Mouse (Mus musculus): Measurements from ENCODE around the gene Galnt3.
A peak's percentile ranks its signal among the peaks of the same experiment; 100 is the strongest.

Gene Galnt3

GRCm38 (mm10) chr2:66124591-66125271, at the start of gene Galnt3:
TSS of gene Galnt3 (minus strand) at chr2:66124994.
- peak; percentile 21 to 65 for DNase-seq (ENCODE audit: low spot score in 2 of 2)

- DNase-seq (ENCODE audit: low spot score in 2 of 2) = no peak
These were observed 48.3 kb upstream of the Galnt3 start for GRCm38 (mm10) chr2:66173134-66173533.

DNA sequence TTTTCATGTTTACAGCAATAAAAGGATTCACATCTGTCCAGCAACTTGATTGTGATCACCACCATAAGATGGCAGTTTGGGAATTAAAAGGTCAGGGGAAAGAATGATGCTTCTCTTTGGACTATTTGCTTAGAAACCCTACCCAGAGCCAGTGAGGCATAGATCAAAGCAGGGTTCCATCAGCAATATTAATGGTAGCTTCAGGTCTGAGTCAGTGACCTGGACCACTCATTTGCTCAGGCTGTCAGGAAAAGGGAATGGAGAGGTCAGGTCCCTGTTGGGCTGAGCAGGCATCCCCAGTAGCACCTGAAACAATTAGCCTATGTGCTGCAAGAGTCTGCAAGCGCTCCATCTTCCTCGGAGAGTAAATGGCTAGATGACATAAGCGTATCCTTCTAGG, 46.8 kb upstream of the Galnt3 start:
- no peak for DNase-seq (ENCODE audit: low spot score in 2 of 2)

- no peak for DNase-seq (ENCODE audit: low spot score in 2 of 2)
These were observed 45.9 kb upstream of the Galnt3 start for GRCm38 (mm10) chr2:66170721-66171120.

GRCm38 (mm10) chr2:66165025-66165424, 40.2 kb upstream of the Galnt3 start:
- no peak for DNase-seq (ENCODE audit: low spot score in 2 of 2)

- DNase-seq (ENCODE audit: low spot score in 2 of 2) = no peak
These were observed 33.5 kb upstream of the Galnt3 start for GRCm38 (mm10) chr2:66158140-66158915.

DNA sequence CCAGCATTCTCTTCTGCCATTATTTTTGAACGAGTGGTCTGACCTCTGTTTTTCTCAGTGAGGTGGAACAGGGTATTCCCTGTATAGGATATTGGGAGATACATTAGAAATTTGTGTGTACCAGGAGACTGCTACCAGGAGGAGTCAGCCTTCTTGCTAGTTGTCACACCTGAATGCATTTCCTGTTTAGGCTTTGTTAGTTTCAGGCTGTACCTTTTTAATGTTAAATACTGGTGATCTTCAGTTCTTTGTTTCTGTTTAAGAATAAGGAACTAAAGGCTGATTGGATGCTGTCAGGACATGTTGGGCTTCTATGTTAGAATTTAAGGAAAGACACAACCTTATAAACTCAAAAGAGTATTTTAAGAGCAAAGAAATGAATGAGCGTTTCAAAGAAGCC, 26.6 kb upstream of the Galnt3 start:
- no peak for DNase-seq (ENCODE audit: low spot score in 2 of 2)

- DNase-seq (ENCODE audit: low spot score in 2 of 2) = no peak
These were observed 25.7 kb upstream of the Galnt3 start for GRCm38 (mm10) chr2:66150531-66150930.

- no peak for DNase-seq (ENCODE audit: low spot score in 2 of 2)
These were observed 23.9 kb upstream of the Galnt3 start for GRCm38 (mm10) chr2:66148654-66149230.

- no peak for DNase-seq (ENCODE audit: low spot score in 2 of 2)
These were observed 21.7 kb upstream of the Galnt3 start for GRCm38 (mm10) chr2:66146473-66146872.

GRCm38 (mm10) chr2:66144770-66145169, 20.0 kb upstream of the Galnt3 start:
- DNase-seq (ENCODE audit: low spot score in 2 of 2) = no peak

DNA sequence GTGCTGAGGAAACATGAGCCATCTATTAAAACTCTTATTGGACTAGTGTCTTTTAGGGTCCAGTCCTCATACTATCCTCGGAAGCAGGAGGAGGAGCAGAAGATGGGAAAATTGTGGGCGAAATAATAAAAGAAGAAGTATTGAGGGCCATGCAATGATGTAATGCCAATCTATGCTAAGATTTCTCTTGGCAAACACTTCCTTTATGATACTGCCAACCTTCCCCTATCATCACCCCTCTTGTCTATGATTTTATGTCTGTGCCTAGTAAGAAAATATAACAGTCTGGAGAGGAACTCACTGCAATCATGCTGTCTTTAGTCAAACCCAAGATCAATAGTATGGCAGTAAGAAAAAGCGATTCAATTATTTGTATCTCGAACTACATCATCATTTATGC, 18.5 kb upstream of the Galnt3 start:
- DNase-seq (ENCODE audit: low spot score in 2 of 2) = no peak

- no peak for DNase-seq (ENCODE audit: low spot score in 2 of 2)
These were observed 17.9 kb upstream of the Galnt3 start for GRCm38 (mm10) chr2:66142711-66143110.

GRCm38 (mm10) chr2:66142268-66142667, 17.5 kb upstream of the Galnt3 start:
- DNase-seq (ENCODE audit: low spot score in 2 of 2) = no peak

- no peak for DNase-seq (ENCODE audit: low spot score in 2 of 2)
These were observed 15.5 kb upstream of the Galnt3 start for GRCm38 (mm10) chr2:66140246-66140645.

DNA sequence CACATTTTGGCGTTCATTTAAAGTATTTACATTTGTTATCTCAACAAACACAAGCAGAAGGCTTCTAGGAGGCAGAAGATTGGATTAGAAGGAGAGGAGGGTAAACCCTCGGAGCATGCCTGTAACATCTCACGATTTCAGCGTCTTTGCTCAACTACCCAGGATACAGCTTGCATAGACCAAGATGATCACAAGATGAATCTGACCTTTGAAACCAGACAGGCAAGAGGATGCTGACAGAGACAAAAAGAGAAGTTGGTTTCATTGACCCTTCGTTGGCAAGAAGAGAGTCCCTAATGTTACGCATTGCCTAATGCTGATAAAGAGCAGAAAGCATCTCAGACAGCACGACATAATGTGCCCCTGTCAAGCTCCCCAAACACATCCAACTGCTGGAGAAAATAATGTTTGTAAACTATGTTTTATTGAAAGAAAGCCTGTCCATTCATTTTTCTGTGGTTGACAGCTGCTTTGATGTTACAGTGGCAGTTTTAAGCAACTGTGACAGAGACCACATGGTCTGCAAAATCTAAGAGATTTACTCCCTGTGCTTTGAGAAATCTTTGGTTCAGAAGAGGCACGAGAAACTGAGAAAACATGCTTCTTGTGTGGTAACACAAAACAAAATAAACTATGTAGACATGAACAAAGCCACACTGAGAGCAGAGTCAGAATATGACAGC, 7.2 kb upstream of the Galnt3 start:
- DNase-seq (ENCODE audit: low spot score in 2 of 2) = no peak

GRCm38 (mm10) chr2:66128941-66129340, 4.1 kb upstream of the Galnt3 start:
- DNase-seq (ENCODE audit: low spot score in 2 of 2) = no peak

DNA sequence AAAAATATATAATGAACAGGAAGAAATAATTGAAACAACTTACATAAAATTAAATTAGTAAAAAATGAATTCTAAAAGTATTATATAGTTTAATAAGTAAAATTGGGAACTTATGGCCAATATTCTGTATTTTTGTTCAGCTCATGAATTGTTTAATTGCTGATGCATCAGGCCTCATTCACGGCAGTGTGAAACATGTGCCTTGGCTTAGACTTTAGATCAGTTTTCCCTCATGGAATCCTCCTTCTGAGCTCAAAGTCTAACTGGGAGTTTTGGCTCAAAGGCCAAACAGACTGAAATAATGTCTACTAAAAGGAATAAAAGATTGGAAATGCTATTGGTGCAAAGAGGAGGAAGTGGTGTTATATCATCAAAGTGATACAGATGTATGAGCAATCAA, 2.7 kb upstream of the Galnt3 start:
- DNase-seq (ENCODE audit: low spot score in 2 of 2) = no peak

DNA sequence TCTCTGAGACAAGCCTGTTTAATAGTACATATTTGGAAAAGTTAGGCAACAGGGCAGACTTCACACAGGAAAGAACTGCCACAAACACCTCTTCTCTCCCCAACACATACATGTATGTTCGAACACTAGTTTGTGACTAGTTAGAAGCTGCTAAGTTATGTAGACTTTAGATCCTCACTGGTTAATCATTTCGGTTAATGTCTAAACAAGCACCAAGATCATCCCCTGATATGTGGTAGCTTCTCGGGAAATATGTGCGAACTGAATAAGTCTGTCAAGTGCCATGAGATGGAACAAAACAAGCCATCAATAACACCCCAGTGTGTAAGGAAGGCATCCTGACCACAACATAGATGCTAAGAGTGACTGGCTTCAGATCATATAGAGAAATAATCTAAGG, 2.1 kb upstream of the Galnt3 start:
- no peak for DNase-seq (ENCODE audit: low spot score in 2 of 2)

GRCm38 (mm10) chr2:66123756-66124589, 821 bp downstream of the Galnt3 start:
- peak in 1 of 2 experiments; percentile 63 for DNase-seq (ENCODE audit: low spot score in 2 of 2)

GRCm38 (mm10) chr2:66117686-66118085, 7.1 kb downstream of the Galnt3 start:
- DNase-seq (ENCODE audit: low spot score in 2 of 2) = no peak
